Mouse (Mus musculus) spleen, postnatal 14 days (tissue): ENCODE results near the gene Npm1.

ENCODE experiments used
- DNase-seq, 2 experiments: peaks; one replicate each; pipeline ENCODE4 v3.0.0; 2021 to 2022; ENCODE audit warnings: low spot score in 2 of 2

Gene Npm1

GRCm38 (mm10) chr11:33162998-33163506, at the start of gene Npm1:
TSS of gene Npm1 (minus strand) at chr11:33163206.
- DNase-seq: peak; percentile 98

DNA sequence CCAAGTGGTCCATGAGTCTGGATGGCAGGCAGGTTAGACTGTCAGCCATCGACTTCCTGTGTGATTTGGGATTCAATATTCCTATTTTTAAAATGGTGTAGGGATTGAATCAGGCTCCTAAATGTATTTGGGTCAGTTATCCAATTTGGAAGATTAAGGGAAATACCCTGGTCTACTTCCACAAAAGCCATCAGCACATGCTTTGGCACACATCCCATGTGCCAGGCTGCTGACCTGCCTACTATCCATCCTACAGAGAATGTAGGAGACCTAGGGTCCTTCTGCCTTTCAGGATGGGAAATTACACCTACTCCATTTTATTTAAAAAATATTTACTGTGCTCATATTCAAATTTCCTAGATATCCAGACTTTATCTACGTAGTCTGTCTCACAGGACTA, 44.4 kb upstream of the Npm1 start:
- DNase-seq: no peak

DNA sequence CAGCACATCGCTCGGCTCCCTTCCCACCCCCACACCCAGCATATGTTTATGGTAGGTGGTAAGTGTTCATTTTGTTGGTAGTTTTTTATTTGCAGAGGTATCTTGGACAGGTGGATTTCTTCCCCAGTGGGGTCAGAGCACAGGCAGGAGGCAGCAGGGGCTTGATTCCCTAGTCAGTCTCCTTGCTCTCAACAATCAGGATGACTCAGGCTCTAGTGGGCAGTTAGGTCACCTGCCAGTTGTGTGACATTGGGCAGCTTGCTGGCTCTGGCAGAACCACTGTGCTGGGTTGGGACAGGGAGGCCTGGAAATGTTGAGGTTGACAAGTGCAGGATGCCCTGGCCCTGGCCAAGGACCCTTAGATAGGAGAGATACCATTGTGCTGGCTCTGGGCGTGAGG, 42.0 kb upstream of the Npm1 start:
- no peak for DNase-seq

DNA sequence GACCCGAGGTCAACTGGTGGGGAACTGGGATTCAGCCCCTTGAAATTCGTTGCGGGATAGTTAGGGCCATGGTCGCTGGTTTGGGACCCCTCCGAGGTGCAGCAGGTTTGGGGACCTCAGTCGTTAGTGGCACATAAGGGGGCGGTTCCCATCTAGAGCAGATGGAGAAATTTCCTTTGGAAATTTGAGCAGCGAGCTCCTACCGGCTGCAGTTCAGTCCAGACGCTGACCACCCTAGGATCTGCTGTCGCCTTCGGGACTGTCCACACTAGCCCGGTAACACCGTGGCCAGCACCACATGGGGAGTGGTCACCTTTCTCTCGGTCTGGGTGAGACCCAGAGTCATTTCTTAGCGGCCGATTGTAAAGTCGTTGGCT, 41.3 kb upstream of the Npm1 start:
- DNase-seq: no peak

DNA sequence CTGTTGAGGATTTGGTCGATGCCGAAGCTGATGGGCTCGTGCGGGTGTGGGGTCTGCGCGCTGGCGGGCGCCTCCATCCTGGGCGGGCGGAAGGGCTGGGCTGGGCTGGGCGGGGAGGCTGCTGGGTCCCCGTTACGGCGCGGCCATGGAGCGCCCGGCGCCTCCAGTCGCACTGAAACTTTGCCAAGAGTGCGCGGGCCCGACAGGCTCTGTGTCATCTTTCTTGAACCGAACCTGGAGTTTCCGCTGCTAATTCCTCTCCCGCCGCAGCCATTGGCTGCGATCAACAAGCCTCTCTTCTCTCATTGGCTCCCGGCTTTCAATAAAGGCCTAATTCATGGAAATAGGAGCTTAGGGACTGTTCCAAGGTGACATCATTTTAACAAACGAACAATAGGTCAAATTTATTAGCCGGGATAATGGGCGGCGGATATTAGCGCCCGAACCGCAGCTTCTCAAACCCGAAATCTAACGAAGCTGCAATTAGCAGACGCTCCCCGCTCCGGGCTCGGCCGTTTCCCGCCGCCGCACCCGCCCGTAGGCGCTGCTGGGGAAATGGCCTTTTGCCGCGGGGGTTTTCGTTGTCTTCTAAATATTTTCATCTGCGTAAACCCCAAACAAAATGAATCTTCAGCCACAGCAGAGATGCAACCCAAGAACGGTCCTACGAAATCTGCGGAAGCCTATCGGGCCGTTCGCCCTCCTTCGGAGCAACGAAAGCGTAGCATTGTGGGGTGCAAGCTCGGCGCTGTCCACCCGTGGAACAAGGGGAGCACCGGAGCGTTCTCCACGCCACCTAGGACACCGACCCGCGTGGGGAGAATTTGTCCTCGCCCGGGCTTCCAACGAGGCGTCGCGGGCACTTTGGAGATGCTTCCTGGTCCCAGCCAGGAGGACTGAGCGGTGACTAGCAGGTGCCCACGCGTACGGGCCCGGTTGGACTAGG, 40.6 kb upstream of the Npm1 start, which contains the start of gene Tlx3:
TSS of gene Tlx3 (minus strand) at position 207 of the 946 bp plus-strand sequence.
- no peak for DNase-seq

- no peak for DNase-seq
Measured at GRCm38 (mm10) chr11:33202972-33203371, 40.0 kb upstream of the Npm1 start.

- DNase-seq: no peak
Measured at GRCm38 (mm10) chr11:33202296-33202695, 39.3 kb upstream of the Npm1 start.

- DNase-seq: no peak
Measured at GRCm38 (mm10) chr11:33201626-33202010, 38.6 kb upstream of the Npm1 start.

DNA sequence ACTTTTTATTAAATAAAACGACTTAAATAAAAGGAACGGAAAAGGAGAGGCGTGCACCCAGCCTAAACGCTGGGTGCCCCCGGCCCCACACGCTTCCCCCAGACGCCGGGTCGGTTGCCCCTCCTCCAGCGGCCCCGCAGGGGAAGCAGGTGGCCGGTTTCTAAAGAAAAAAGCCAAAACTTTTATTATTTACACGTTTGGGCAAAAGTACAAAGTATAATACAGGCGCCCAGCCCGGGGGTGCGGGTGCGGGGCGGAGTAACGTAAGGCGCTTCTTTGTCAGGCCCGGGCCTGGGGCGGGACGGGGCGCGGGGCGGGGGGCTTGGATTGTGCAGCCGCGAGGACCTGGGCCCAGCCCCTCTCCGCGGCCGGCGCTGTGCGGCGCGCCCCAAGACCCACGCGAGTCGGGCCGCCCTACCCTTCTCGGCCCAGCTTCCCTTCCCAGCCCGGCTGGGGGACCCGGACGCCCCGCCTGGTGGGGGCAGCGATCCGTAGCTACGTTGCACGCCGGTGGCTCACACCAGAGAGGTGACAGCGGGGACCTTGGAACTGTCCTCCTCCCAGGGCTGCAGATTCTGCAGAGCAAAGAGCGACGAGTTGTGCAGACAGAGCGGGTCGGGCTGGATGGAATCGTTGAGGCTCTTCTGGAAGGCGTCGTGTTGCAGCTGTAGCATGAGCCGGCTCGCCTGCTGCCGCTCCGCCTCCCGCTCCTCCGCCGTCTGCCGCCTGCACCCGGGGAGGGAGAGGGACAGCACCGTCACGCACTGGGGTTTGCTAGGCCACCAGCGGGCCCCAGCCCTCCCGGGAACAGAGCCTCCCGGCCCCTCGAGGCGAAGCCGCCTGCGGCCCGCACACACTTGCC, 38.0 kb upstream of the Npm1 start:
- DNase-seq: no peak

- DNase-seq: no peak
Measured at GRCm38 (mm10) chr11:33199906-33200763, 37.1 kb upstream of the Npm1 start.

DNA sequence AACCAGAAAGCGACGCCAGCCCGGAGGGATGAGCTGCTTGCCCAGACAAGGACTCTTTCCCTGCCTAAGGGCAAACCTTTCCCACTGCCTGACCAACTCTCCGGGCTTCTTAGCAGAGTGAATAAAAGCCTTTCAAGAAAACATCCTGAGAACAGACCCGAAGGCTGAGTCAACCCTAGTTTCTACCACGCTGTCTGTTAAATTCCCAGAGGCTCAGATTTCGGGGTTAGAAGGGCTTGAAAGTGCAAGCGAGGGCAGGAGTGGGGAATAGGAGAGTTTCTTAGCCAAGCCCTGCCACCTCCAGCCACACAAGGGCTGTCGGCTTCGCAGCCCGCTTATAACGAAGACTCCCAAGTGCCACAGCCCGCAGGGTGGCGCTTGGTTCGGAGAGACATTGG, 36.1 kb upstream of the Npm1 start:
- no peak for DNase-seq

- DNase-seq: no peak
Measured at GRCm38 (mm10) chr11:33198351-33199116, 35.5 kb upstream of the Npm1 start.

DNA sequence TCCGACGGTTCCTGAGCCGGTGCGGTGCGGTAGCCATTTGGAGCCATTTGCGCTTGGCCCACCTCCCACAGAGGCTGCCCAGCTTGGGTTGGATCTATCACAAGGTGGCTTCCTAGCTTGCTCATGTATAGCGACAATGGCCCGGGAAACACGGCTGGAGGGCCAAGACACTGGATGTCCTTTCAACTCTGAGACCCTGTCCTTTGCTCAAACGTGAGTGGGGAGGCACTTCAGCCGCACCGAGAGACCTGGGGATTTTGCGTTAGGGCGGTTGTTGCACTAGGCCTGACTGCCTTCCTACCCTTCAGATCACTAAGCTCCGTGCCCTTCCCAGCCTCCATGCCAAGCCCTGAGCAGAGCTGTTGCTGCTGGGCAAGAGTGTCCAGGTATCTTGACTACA, 34.7 kb upstream of the Npm1 start:
- DNase-seq: no peak

GRCm38 (mm10) chr11:33197133-33197514, 34.1 kb upstream of the Npm1 start:
- no peak for DNase-seq

- no peak for DNase-seq
Measured at GRCm38 (mm10) chr11:33196447-33197132, 33.6 kb upstream of the Npm1 start.

GRCm38 (mm10) chr11:33195531-33196446, 32.8 kb upstream of the Npm1 start:
- DNase-seq: no peak

DNA sequence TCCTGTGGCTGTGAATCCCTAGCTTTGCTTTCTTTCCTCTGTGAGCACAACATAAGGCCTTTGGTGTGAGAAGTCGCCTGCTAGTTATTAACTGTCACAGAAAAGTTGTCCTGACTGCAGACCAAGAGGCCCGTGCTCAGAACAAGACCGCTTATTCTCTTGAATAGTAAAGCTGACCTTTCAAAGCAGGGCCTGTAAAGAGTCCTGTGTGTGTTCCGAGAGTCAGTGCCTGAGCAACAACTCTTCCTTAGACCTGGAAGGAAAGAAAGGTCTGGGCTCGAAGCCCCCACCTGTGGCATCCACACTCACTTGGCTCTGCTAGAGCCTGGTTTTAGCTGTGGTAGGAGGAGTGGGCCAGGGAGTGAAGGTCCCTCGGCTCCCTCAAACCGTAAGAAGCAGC, 32.1 kb upstream of the Npm1 start:
- DNase-seq: no peak

GRCm38 (mm10) chr11:33193695-33194094, 30.7 kb upstream of the Npm1 start:
- DNase-seq: no peak

DNA sequence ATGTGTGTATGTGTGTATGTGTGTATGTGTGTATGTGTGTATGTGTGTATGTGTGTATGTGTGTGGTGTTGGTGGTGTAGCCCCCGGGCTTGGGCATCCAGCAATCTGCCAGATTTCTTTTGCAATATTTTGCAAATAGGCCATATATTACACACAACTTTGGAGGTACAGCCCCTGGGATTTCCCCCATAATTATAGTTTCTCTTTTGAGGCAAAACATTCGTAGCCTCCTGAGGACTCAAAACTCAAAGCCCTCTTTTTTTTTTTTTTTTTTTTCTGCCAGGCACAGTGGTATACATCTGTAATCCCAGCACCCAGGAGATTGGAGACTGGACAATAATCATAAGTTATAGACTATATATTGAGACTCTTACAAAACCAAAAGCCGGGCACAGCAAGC, 18.8 kb upstream of the Npm1 start:
- no peak for DNase-seq
